Mouse (Mus musculus): ENCODE results near the gene Mybph. TPM values are rescaled to one million over a fixed set of nuclear protein-coding genes. Genes with fewer than 3 reads are reported as not detected.
A peak's percentile ranks its signal among the peaks of the same experiment; 100 is the strongest.

Mybph gene
- polyA plus RNA-seq, 1 experiment from 2014 or later, result 0.13 TPM

GRCm38 (mm10) chr1:134213405-134213804 lies 20.2 kb downstream of the Mybph start:
- no peak overlapping the region for H3K4me2 ChIP-seq (ENCODE audit: low read length)
- H3K9me3 ChIP-seq (replicated peaks; ENCODE audit: low read length), result no peaks in the 10 kb centered on the region
- no peak for DNase-seq (ENCODE audit: low spot score)
- no peak overlapping the region for H3K4me3 ChIP-seq (replicated peaks; ENCODE audit: low read depth, low read length)
- ATAC-seq (replicated peaks; ENCODE audit: low FRiP score, low read depth), result no peak
- H3K36me3 ChIP-seq (ENCODE audit: insufficient read depth, low read length), result no peaks in the 10 kb centered on the region
- WGBS, result 59% methylated on average over 7 of the region's 7 CpGs
- no peaks in the 10 kb centered on the region for H3K27me3 ChIP-seq (ENCODE audit: insufficient read depth, low read length)
- H3K4me1 ChIP-seq (replicated peaks; ENCODE audit: insufficient read depth, low read length), result peaks cover 21% of the 10 kb centered on the region
- no peak overlapping the region for H3K27ac ChIP-seq
- TF ChIP-seq CTCF (IDR thresholded peaks at IDR 0.05; ENCODE audit: low read depth), result no peak
- no peak overlapping the region for H3K9ac ChIP-seq (ENCODE audit: low read depth, low read length)

- Histone ChIP-seq H3K9me3 (replicated peaks; ENCODE audit: low read length) (no peaks in the 10 kb centered on the region), H3K4me1 (replicated peaks; ENCODE audit: insufficient read depth, low read length) (peaks cover 21% of the 10 kb centered on the region), H3K9ac (ENCODE audit: low read depth, low read length) (no peak overlapping the region), H3K36me3 (ENCODE audit: insufficient read depth, low read length) (no peaks in the 10 kb centered on the region), H3K27ac (no peak overlapping the region), H3K4me3 (replicated peaks; ENCODE audit: low read depth, low read length) (no peak overlapping the region), H3K4me2 (ENCODE audit: low read length) (no peak overlapping the region), H3K27me3 (ENCODE audit: insufficient read depth, low read length) (no peaks in the 10 kb centered on the region)
- ATAC-seq (replicated peaks; ENCODE audit: low FRiP score, low read depth), result no peak
- TF ChIP-seq CTCF (IDR thresholded peaks at IDR 0.05; ENCODE audit: low read depth), result no peak
- no peak for DNase-seq (ENCODE audit: low spot score)
- 40% methylated on average over 7 of the region's 7 CpGs for WGBS
Measured at GRCm38 (mm10) chr1:134215059-134215458, 21.8 kb downstream of the Mybph start.

- Histone ChIP-seq H3K4me2 (ENCODE audit: low read length) (no peak overlapping the region), H3K9me3 (replicated peaks; ENCODE audit: low read length) (no peaks in the 10 kb centered on the region), H3K27ac (peak overlapping the region; percentile 54; the same call in 1 of the 2 replicates), H3K36me3 (ENCODE audit: insufficient read depth, low read length) (no peaks in the 10 kb centered on the region), H3K4me3 (replicated peaks; ENCODE audit: low read depth, low read length) (no peak overlapping the region), H3K4me1 (replicated peaks; ENCODE audit: insufficient read depth, low read length) (peaks cover 14% of the 10 kb centered on the region), H3K27me3 (ENCODE audit: insufficient read depth, low read length) (no peaks in the 10 kb centered on the region), H3K9ac (ENCODE audit: low read depth, low read length) (no peak overlapping the region)
- 54% methylated on average over 11 of the region's 11 CpGs for WGBS
- no peak for ATAC-seq (replicated peaks; ENCODE audit: low FRiP score, low read depth)
- no peak for TF ChIP-seq CTCF (IDR thresholded peaks at IDR 0.05; ENCODE audit: low read depth)
- no peak for DNase-seq (ENCODE audit: low spot score)
Measured at GRCm38 (mm10) chr1:134215751-134216628, 22.7 kb downstream of the Mybph start.

GRCm38 (mm10) chr1:134216629-134216971 lies 23.4 kb downstream of the Mybph start:
- no peaks in the 10 kb centered on the region for H3K27me3 ChIP-seq (ENCODE audit: insufficient read depth, low read length)
- no peak overlapping the region for H3K4me2 ChIP-seq (ENCODE audit: low read length)
- WGBS, result 75% methylated on average over 2 of the region's 2 CpGs
- H3K9me3 ChIP-seq (replicated peaks; ENCODE audit: low read length), result no peaks in the 10 kb centered on the region
- H3K36me3 ChIP-seq (ENCODE audit: insufficient read depth, low read length), result no peaks in the 10 kb centered on the region
- no peak overlapping the region for H3K4me3 ChIP-seq (replicated peaks; ENCODE audit: low read depth, low read length)
- no peak overlapping the region for H3K9ac ChIP-seq (ENCODE audit: low read depth, low read length)
- H3K27ac ChIP-seq, result peak overlapping the region; percentile 65; the same call in 1 of the 2 replicates
- DNase-seq (ENCODE audit: low spot score) (no peak), ATAC-seq (replicated peaks; ENCODE audit: low FRiP score, low read depth) (no peak)
- TF ChIP-seq CTCF (IDR thresholded peaks at IDR 0.05; ENCODE audit: low read depth), result no peak; the same call in 1 of the 2 replicates
- H3K4me1 ChIP-seq (replicated peaks; ENCODE audit: insufficient read depth, low read length), result peaks cover 8% of the 10 kb centered on the region; the same call in 1 of the 2 replicates

DNA sequence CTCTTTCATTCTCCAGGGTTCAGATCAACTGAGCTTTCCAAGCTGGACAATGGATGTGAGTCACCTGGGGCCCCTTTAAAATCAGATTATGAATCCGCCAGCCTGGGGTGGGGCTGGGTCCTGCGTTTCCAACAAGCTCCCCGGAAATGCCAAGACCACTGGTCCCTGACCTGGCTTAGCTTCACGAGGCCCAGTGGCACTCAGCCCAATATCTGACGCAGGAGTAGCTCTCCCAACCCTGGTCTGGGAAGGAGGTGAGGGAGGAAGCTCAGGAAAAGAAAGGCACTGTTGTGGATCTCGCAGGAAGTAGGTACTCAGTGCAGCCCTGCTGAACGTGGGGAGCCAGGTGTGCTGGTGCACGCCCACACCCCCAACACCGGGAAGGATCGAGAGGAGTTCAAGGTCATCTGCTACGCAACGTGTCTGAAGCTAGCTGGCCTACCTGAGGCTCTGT lies 23.8 kb downstream of the Mybph start:
- TF ChIP-seq CTCF (IDR thresholded peaks at IDR 0.05; ENCODE audit: low read depth), result no peak
- H3K27me3 ChIP-seq (ENCODE audit: insufficient read depth, low read length), result no peaks in the 10 kb centered on the region
- ATAC-seq (replicated peaks; ENCODE audit: low FRiP score, low read depth), result peak; percentile 83
- peak overlapping the region; percentile 65 for H3K27ac ChIP-seq
- no peaks in the 10 kb centered on the region for H3K36me3 ChIP-seq (ENCODE audit: insufficient read depth, low read length)
- DNase-seq (ENCODE audit: low spot score), result no peak
- H3K4me1 ChIP-seq (replicated peaks; ENCODE audit: insufficient read depth, low read length), result peaks cover 5% of the 10 kb centered on the region; the same call in 1 of the 2 replicates
- WGBS, result 40% methylated on average over 12 of the region's 12 CpGs
- H3K4me3 ChIP-seq (replicated peaks; ENCODE audit: low read depth, low read length), result no peak overlapping the region
- H3K4me2 ChIP-seq (ENCODE audit: low read length), result no peak overlapping the region
- no peak overlapping the region for H3K9ac ChIP-seq (ENCODE audit: low read depth, low read length)
- H3K9me3 ChIP-seq (replicated peaks; ENCODE audit: low read length), result no peaks in the 10 kb centered on the region

GRCm38 (mm10) chr1:134217942-134218341 lies 24.7 kb downstream of the Mybph start:
- DNase-seq (ENCODE audit: low spot score) (no peak), ATAC-seq (replicated peaks; ENCODE audit: low FRiP score, low read depth) (no peak)

More at GRCm38 (mm10) chr1:134217942-134218341, 24.7 kb downstream of the Mybph start:
- Histone ChIP-seq H3K4me3 (replicated peaks; ENCODE audit: low read depth, low read length) (no peak overlapping the region), H3K9ac (ENCODE audit: low read depth, low read length) (no peak overlapping the region), H3K9me3 (replicated peaks; ENCODE audit: low read length) (no peaks in the 10 kb centered on the region), H3K27ac (peak overlapping the region; percentile 65; the same call in 1 of the 2 replicates), H3K27me3 (ENCODE audit: insufficient read depth, low read length) (no peaks in the 10 kb centered on the region), H3K4me2 (ENCODE audit: low read length) (no peak overlapping the region), H3K36me3 (ENCODE audit: insufficient read depth, low read length) (no peaks in the 10 kb centered on the region), H3K4me1 (replicated peaks; ENCODE audit: insufficient read depth, low read length) (peaks cover under 1% of the 10 kb centered on the region; the same call in 1 of the 2 replicates)
- 80% methylated on average over 3 of the region's 3 CpGs for WGBS
- TF ChIP-seq CTCF (IDR thresholded peaks at IDR 0.05; ENCODE audit: low read depth), result no peak

Measured in kidney, postnatal 0 days (tissue).